Mouse (Mus musculus) spleen, adult 2 months (tissue): Measurements from ENCODE around the gene Pitpnm2.

Experiments used
- CTCF ChIP-seq: fragments of 200-500 bp; IDR thresholded peaks from 2 replicates; pipeline ENCODE4 v1.5.1; 2011; ENCODE audit warnings: mild to moderate bottlenecking, inconsistent platforms; ENCODE audit not compliant: insufficient read depth, insufficient read length, insufficient replicate concordance; ENCODE audit errors: extremely low read depth
- POLR2A ChIP-seq: fragments of 200-500 bp; IDR thresholded peaks from 2 replicates; pipeline ENCODE4 v1.6.1; 2011; ENCODE audit warnings: low read depth, low read length, inconsistent platforms

GRCm38 (mm10) chr5:124152734-124153133 is 96.8 kb downstream of the Pitpnm2 start:
- TF ChIP-seq POLR2A (no peak), CTCF (no peak)
